Mouse (Mus musculus) brain, embryonic 14.5 days (tissue): ENCODE data around the gene Wdr73.

Experiments used
- CTCF ChIP-seq: fragments of 200-500 bp; IDR thresholded peaks from 2 replicates; pipeline ENCODE4 v1.5.1; 2012; ENCODE audit warnings: inconsistent platforms, mild to moderate bottlenecking, moderate library complexity, borderline replicate concordance; ENCODE audit not compliant: insufficient read depth, insufficient read length; ENCODE audit errors: extremely low read depth
- POLR2A ChIP-seq: fragments of 200-500 bp; IDR thresholded peaks from 2 replicates; pipeline ENCODE4 v1.6.1; 2012; ENCODE audit warnings: mild to moderate bottlenecking, inconsistent platforms, borderline replicate concordance; ENCODE audit not compliant: poor library complexity, insufficient read depth, insufficient read length, severe bottlenecking; ENCODE audit errors: extremely low read depth

DNA sequence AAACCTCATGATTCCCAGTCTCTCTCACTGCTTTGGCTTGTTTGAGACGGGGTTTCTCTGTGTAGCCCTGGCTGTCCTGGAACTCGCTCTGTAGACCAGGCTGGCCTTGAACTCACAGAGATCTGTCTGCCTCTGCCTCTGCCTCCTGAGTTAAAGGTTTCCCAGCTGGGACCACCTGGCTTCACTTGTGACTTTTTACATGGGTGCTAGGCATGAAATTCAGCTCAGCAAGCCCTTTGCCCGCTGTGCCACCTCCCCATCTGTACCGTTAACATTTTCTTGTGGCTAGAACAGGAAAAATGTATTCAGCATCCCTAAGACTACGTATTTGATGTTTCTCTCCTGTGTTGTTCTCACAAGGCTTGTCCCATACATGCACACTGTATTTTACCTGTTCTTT, 50.5 kb downstream of the Wdr73 start:
- TF ChIP-seq CTCF (no peak), POLR2A (no peak)
